Mouse (Mus musculus) frontal cortex, postnatal 14 days (tissue): Measurements from ENCODE around the gene Clec2g.

ENCODE experiments used
- DNase-seq, 2 experiments: peaks; one replicate each; pipeline ENCODE4 v3.0.0; 2022; ENCODE audit warnings: low spot score in 2 of 2

Clec2g gene

GRCm38 (mm10) chr6:129013762-129014276, 79.6 kb downstream of the Clec2g start:
- DNase-seq = no peak

GRCm38 (mm10) chr6:129014399-129014798, 80.2 kb downstream of the Clec2g start:
- DNase-seq = no peak

DNA sequence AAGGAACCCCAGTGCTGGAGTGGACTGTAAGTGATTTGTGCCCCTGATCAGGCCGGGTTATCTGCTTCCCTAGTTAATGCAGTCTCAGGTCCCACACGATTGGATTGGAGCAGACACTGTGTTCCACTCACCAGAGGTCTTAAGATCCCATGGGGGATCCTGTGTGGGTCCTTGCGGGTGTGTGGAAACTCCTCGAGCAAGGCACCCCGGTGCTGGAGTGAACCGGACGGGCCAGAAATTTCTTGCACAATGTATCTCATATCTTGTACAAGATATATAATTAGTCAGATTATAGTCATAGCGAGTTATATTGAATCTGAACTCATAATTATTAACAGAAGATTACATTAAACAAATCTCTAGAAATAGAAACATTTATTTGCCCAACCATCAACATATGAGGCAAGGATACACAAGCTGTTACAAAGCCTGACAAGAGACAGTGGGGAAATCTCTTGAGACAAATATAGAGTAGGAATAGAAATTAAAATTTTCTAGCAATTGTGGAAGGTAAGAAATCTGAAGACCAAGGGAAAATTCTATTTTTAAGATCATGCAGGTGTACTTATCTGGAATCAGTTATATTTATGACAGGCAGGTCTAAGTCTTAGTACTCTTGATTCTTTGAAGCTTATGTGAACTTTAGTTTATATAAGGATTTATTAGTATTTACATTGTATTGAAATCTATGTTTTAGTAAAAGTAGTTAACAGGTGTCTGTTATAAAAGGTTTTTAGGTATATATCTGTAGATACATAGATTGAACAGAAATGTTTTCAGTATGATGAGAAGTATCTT, 93.5 kb downstream of the Clec2g start:
- DNase-seq = no peak

- no peak for DNase-seq
These were observed 96.1 kb downstream of the Clec2g start for GRCm38 (mm10) chr6:129030175-129030824.

GRCm38 (mm10) chr6:129030964-129031363, 96.8 kb downstream of the Clec2g start:
- DNase-seq = no peak

DNA sequence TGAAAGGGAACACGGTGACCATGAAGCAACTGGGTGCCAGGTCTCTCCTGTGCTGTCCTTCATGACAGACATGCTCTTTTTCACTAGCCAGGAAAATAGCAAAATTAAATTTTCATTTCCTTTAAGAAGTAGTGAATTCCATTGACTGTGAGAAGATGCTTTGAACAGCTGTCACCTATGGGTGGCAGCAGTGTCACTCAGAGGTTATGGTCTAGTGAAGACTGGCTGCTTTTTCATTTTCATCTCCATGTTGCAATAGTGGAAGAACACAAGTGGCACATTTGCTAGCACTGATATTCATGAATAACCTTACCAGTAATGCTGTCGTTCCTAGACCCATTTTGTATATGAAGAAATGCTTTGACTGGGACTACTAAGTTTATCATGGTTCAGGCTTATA, 99.2 kb downstream of the Clec2g start:
- DNase-seq = no peak
